Mouse (Mus musculus): ENCODE data around the gene Prtg.

Gene Prtg

GRCm38 (mm10) chr9:72806731-72807419, at the start of gene Prtg:
Gene Prtg (plus strand): TSS chr9:72806874.
- in situ Hi-C loops (cut with MboI, MseI), result no loop called here

- in situ Hi-C loops (cut with MboI, MseI), result no loop called here
These were observed 49.5 kb upstream of the Prtg start for GRCm38 (mm10) chr9:72757143-72757542.

GRCm38 (mm10) chr9:72758705-72759131, 48.0 kb upstream of the Prtg start:
- in situ Hi-C loops (cut with MboI, MseI), result no loop called here

GRCm38 (mm10) chr9:72763050-72763718, 43.5 kb upstream of the Prtg start:
- in situ Hi-C loops (cut with MboI, MseI), result no loop called here

GRCm38 (mm10) chr9:72766789-72767349, 39.8 kb upstream of the Prtg start:
- in situ Hi-C loops (cut with MboI, MseI), result loop anchor here (5.0 kb wide), 1 partner anchor 110 kb away; no protein-coding TSS in a partner anchor

- in situ Hi-C loops (cut with MboI, MseI), result no loop called here
These were observed 31.7 kb upstream of the Prtg start for GRCm38 (mm10) chr9:72775022-72775421.

GRCm38 (mm10) chr9:72779004-72779403, 27.7 kb upstream of the Prtg start:
- in situ Hi-C loops (cut with MboI, MseI), result no loop called here

- in situ Hi-C loops (cut with MboI, MseI), result no loop called here
These were observed 26.9 kb upstream of the Prtg start for GRCm38 (mm10) chr9:72779733-72780132.

GRCm38 (mm10) chr9:72780694-72781093, 26.0 kb upstream of the Prtg start:
- in situ Hi-C loops (cut with MboI, MseI), result no loop called here

GRCm38 (mm10) chr9:72781466-72781865, 25.2 kb upstream of the Prtg start:
- in situ Hi-C loops (cut with MboI, MseI), result no loop called here

- in situ Hi-C loops (cut with MboI, MseI), result no loop called here
These were observed 24.6 kb upstream of the Prtg start for GRCm38 (mm10) chr9:72782121-72782520.

GRCm38 (mm10) chr9:72787732-72788131, 18.9 kb upstream of the Prtg start:
- in situ Hi-C loops (cut with MboI, MseI), result no loop called here

- in situ Hi-C loops (cut with MboI, MseI), result no loop called here
These were observed 16.0 kb upstream of the Prtg start for GRCm38 (mm10) chr9:72790530-72791212.

- in situ Hi-C loops (cut with MboI, MseI), result no loop called here
These were observed 15.5 kb upstream of the Prtg start for GRCm38 (mm10) chr9:72791213-72791582.

GRCm38 (mm10) chr9:72791681-72792080, 15.0 kb upstream of the Prtg start:
- in situ Hi-C loops (cut with MboI, MseI), result no loop called here

- in situ Hi-C loops (cut with MboI, MseI), result no loop called here
These were observed 11.4 kb upstream of the Prtg start for GRCm38 (mm10) chr9:72795243-72795642.

GRCm38 (mm10) chr9:72797136-72797621, 9.5 kb upstream of the Prtg start:
- in situ Hi-C loops (cut with MboI, MseI), result no loop called here

- in situ Hi-C loops (cut with MboI, MseI), result no loop called here
These were observed 3.4 kb upstream of the Prtg start for GRCm38 (mm10) chr9:72803280-72803679.

- in situ Hi-C loops (cut with MboI, MseI), result no loop called here
These were observed 528 bp upstream of the Prtg start for GRCm38 (mm10) chr9:72806146-72806545.

GRCm38 (mm10) chr9:72807420-72808005, 839 bp downstream of the Prtg start:
- in situ Hi-C loops (cut with MboI, MseI), result no loop called here

GRCm38 (mm10) chr9:72808176-72808575, 1.5 kb downstream of the Prtg start:
- in situ Hi-C loops (cut with MboI, MseI), result no loop called here

- in situ Hi-C loops (cut with MboI, MseI), result no loop called here
These were observed 1.9 kb downstream of the Prtg start for GRCm38 (mm10) chr9:72808586-72808985.

Data from regulatory T cell (primary cell).